Mouse (Mus musculus): ENCODE results near the gene Casr.

The Casr gene

GRCm38 (mm10) chr16:36561386-36562338 lies at the start of gene Casr:
Gene Casr (minus strand): TSS chr16:36562141.
- DNase-seq: no peak

DNA sequence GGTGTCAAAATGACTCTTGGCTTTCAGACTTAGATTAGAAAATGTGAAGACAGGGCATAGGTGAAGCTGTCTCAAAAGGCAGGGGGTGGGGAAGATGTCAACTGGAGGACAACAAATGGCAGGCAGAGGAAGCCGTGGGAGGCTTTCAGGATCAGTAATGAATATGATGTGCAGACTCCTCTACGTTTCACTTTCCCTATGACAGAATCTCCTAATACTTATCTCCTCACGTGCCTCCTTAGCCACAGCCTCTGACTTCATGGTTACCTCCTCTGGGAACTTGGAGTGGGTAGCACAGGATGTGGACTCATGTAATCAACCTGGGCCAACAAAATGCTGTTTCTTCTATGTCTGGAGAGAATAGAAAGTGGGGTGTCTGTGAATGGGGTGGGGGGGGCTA lies 40.7 kb upstream of the Casr start:
- DNase-seq: no peak

DNA sequence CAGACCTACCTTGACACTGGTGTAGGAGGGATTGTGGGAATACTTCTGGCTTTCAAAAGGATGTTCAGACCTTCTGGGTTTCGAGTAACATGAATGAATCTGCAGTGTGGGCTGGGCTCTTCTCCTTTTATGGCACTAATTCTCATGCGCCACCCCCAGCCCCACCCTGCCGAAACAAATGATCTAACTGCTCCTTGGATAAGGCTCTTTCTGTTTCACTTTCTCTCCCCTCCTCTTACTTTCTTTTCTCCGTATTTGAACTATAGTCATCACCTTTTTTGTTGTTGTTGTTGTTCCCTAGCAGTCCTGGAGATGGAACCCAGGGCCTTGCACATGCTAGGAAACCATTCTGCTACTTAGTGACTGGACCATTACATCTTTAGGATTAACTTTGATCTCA lies 36.3 kb upstream of the Casr start:
- no peak for DNase-seq

DNA sequence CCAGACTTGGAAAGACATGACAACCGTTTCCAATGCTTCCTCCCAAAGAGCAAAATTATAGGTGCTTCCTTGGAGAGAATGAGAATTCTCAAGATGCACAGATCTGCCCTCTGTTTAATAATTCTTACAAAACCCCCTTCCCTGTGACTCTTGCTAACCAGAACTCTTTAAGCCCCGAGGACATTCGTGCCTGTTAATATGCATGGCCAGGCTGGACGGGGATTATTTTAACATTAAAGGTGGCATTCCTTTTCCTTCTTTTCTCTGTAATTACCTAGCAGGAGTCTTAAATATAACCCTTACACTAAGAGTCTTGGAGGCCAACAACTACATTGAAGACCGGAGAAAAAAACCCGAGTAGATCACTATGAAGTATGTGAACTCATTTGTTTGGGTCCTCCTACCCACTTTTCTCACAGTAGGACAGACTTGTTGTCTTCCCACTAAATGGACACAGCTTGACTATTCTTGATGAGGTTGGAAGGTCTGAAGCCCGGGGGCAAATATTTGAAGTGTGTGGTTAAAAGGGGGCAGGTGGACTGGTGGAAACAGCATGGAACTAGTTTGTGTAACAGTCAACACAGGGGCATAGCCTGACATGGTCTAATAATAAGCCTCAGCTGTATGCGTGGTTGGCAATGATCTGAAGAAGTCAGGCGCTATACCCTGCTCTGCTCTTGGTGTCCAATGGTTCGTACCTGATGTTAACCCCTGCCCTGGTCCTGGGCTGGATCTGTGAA lies 34.9 kb upstream of the Casr start:
- no peak for DNase-seq

GRCm38 (mm10) chr16:36589898-36590297 lies 28.0 kb upstream of the Casr start:
- DNase-seq: no peak

GRCm38 (mm10) chr16:36587971-36588370 lies 26.0 kb upstream of the Casr start:
- DNase-seq: no peak

DNA sequence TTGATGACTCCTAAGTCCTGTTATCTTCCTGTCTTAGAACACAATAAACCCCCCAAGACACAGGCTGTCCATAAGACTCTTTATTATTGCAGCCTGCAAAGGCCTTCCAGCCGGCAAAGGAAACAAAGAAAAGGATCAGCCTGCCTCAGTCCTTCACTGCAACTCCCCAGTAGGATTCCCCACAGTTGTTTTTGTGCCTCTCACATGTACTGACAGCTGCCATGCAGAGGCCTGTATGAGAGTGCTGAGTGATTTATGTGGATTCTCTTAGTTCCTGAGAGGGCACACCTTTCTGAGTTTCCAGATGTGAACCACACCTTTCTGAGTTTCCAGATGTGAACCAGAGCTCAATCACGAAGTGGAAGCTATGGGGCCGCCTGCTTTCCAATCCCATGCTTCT lies 20.1 kb upstream of the Casr start:
- no peak for DNase-seq

- DNase-seq: no peak
These were observed 10.0 kb upstream of the Casr start for GRCm38 (mm10) chr16:36571942-36572341.

GRCm38 (mm10) chr16:36559573-36559972 lies 2.4 kb downstream of the Casr start:
- DNase-seq: no peak

- DNase-seq: no peak
These were observed 6.2 kb downstream of the Casr start for GRCm38 (mm10) chr16:36555672-36556165.

- DNase-seq: no peak
These were observed 8.3 kb downstream of the Casr start for GRCm38 (mm10) chr16:36553624-36554023.

DNA sequence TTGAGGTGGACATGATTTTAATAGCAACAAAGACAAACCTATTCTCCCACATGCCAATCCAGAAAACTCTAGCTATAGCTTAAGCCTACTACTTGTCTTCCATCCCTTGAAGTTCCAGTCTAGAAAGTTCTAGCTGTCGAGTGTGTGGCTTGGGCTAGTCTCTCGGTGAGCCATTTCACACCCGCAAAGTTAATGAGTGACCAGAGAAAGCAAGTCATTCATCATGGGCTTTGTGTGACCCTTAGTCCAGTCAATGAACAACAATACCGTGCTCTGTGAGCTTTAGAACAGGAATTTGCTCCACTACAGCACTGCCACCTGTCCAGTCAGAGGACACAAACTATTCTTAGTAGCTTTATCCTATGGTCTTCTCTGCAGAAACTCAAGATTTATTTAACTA lies 16.6 kb downstream of the Casr start:
- no peak for DNase-seq

- no peak for DNase-seq
These were observed 18.9 kb downstream of the Casr start for GRCm38 (mm10) chr16:36543091-36543490.

DNA sequence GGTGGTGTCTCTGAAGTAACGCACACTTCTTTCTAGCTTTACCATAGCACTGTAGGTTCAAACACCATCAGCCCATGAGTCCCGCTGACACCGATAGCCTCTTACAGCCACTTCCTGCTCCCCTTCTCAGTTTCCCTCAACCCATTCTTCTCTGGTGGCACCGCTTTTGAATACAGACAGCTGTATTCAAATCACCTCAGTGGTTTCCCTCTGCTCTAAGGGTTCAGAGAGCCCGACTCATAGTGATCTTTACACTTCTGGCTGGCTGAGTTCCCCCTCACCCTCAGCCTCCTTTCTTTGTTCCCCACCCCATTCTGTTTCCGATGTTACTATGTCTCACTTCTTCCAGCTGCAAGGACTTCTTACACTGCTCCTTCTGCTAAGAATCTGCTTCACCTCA lies 21.1 kb downstream of the Casr start:
- DNase-seq: no peak

DNA sequence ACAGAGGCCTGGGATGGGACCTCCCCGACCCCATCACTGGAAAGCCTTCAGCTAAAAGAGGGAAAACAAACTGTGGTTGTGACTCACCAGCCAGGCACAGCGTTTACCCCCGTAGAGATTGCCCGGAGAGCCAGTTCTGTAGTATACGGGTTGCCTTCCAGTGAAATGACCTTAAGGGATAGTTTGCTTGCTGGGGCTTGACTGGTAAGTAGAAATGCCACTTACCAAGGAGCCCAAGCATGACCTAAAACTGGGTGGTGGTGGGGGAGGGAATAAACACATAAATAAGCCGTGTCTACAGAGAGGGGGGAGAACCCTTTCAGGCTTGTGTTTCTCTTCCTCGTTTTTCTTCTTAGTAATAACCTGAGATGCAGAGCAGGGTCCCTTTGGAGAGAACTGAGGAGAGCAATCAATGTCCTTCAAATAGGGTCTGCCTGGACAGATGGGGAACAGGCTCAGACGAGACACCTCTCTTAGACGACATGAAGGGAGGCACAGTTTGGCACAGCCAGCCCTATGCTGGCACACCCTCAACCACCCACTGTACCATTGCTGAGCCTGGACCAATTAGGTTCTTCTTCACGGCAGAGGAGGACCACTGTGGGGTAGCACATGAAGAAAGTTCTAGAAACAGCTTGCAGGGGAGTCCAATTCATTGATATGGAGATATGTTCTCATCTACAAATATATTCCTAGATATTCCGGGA lies 28.8 kb downstream of the Casr start:
- no peak for DNase-seq

DNA sequence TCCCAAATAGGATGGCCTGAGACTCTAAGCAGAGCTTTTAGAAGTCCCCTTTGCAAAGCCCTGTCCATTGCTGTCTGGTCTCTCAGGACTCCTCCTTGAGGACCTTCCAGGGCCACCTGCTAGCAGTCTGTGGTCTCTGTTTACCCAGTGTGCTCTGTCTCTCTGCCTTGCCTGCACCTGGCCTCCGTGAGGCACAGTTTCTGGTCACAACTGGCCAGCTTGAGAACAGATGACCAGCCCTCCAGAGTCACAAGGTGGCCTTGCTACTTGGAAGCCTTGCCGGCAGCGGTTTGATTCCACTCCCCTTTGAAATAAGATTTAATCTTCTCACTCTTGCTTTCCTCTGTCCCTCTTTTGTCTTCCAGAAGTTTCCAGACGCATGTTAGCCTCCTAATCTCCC lies 29.9 kb downstream of the Casr start:
- DNase-seq: no peak

DNA sequence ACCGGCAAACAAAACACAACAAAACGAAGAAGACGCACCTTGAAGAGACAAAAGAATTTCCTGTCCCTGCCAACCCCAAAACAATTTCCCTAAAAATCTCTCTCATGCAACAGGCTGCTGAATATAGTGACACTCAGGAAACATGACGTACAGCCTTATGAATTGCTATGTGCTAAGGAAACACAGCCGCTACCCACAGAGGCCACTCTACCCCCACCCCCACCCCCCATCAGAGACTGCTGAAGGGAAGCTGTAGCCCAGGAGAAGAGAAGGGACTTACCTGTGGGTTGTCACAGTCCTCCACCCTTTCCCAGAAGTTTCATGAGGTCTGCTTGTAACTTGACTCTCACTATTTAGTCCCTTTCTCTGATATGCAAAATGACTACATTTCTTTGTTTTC lies 30.3 kb downstream of the Casr start:
- no peak for DNase-seq

DNA sequence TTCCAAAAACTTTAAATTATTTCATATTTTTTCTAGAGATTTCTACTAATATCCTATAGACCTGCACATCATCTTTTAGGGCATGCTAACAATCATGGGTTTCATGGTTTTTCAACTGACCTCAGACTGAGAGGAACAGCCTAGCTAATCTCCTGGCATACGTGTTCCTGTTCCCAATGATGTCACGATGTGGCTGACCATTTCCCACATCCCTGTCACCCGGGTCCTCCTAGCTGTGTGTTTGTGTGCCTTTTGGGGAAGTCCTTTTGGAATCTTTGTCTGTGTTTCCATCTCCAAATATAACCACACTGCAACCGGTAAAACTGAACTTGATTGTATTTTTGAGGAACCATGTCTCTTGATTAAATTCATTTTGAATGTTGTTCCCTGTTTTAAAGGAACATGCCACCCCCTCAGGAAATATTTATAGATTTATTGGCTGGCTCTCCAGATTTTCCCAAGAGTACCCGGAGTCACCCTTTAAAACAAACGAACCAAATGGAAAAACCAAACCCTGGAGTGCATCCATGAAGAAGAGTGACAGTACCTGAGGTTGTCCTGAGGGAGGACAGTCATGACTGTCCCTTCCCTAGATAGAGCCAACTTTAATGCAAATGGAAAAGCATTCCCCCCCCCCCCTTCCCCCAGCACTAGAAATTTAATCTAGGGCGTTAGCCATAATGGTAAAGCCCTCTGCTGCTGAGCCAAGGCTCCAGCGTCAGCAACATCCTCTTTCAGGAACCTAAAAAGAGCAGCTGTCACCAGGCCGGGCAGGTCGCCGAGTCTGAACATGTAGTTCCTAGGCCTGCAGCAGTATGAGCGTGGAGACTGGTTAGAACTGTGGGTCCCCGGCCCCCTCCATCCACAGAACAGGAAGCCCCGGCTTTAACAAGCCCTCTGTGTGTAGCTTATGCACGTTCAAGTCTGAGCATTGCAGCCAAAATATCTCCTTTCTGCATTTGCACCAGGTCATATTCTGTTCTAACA lies 31.1 kb downstream of the Casr start:
- DNase-seq: peak; percentile 45

GRCm38 (mm10) chr16:36528822-36529221 lies 33.1 kb downstream of the Casr start:
- DNase-seq: no peak

GRCm38 (mm10) chr16:36526596-36527282 lies 35.2 kb downstream of the Casr start:
- DNase-seq: no peak

- DNase-seq: no peak
These were observed 38.8 kb downstream of the Casr start for GRCm38 (mm10) chr16:36523095-36523494.
